Mouse (Mus musculus) lung, adult 2 months (tissue): Measurements from ENCODE around the gene 4930474N05Rik.

Experiments
- CTCF ChIP-seq: fragments of 200-500 bp; IDR thresholded peaks from 2 replicates; pipeline ENCODE4 v1.5.1; 2011; ENCODE audit warnings: mild to moderate bottlenecking, low read length, control low read depth; ENCODE audit not compliant: insufficient read depth
- POLR2A ChIP-seq: fragments of 200-500 bp; IDR thresholded peaks from 2 replicates; pipeline ENCODE4 v1.6.1; 2011; ENCODE audit warnings: low read depth, mild to moderate bottlenecking, control low read depth, low read length, borderline replicate concordance; ENCODE audit errors: extremely low read depth

- TF ChIP-seq CTCF (no peak), POLR2A (no peak)
Observed at GRCm38 (mm10) chr14:36145261-36145660, 50.5 kb downstream of the 4930474N05Rik start.
